Mouse (Mus musculus): Measurements from ENCODE around the gene Sbno2.

- TF ChIP-seq CTCF (IDR thresholded peaks at IDR 0.05): no peak
- no peak for TF ChIP-seq EP300 (IDR thresholded peaks at IDR 0.05; ENCODE audit: insufficient read depth, low read depth, low read length)
- TF ChIP-seq POLR2A (IDR thresholded peaks at IDR 0.05; ENCODE audit: insufficient read depth, low read depth, low read length): no peak
These were observed 47.5 kb upstream of the Sbno2 start for GRCm38 (mm10) chr10:80152873-80153260.
